Mouse (Mus musculus): ENCODE results near the gene Gfap.

The Gfap gene

DNA sequence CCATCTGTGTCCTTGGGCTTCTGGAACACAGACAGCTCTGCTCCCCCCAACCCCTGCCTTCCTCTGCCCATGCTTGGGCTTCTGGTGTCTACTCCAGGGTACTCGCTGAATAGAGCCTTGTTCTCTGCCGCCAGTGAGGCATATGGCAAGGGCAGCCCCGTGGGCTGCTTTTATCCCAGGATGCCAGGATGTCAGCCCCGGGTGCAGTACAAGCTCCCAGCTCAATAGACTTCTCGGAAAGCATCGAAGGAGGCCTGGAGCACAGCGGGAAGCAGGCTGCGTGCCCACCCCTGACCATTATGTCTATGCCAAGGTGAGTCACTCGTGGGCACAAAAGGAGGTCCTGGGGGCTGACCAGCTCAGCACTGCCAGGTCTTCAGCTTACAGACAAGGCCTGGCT is 2.3 kb downstream of the Gfap start:
- no peak for DNase-seq (ENCODE audit: low read depth in 2 of 2, low spot score in 2 of 2)

- no peak for DNase-seq (ENCODE audit: low read depth in 2 of 2, low spot score in 2 of 2)
These were observed 4.1 kb downstream of the Gfap start for GRCm38 (mm10) chr11:102896641-102897040.

DNA sequence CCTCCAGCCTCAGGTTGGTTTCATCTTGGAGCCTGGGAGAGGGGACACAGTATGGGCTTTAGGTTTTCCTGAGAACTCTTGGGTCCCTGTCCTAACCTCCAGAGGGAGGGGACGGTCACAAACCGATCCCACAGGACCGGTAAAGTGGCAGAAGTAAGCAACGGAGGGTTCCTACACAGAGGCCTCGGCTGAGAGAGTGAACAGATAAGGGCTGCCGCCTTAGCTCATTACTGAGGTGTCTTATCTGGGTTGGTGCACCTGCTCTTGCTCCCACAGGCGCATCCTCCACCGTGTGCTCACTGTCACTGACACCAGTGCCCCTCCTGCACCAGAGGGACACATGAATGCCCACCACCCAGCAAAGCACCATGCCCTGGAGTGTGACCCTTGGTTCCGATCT is 4.9 kb downstream of the Gfap start:
- no peak for DNase-seq (ENCODE audit: low read depth in 2 of 2, low spot score in 2 of 2)

DNA sequence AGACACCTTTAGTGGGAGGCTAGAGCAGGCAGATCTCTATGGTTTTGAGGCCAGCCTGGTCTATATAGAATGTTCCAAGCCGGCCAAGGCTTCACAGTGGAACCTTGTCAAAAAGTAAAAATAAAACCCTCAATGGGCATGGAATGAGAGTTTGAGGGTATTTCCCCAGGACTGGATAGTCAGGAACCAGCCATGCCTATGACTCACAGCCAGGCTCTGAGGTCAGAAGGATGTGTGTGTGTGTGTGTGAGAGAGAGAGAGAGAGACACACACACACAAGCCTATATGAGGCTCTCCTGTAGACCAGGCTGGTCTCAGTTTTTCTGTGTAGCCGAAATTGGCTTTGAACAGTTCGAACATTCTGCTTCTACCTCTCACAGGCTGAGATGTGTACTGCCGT is 6.0 kb downstream of the Gfap start:
- DNase-seq (ENCODE audit: low read depth in 2 of 2, low spot score in 2 of 2), result no peak

DNA sequence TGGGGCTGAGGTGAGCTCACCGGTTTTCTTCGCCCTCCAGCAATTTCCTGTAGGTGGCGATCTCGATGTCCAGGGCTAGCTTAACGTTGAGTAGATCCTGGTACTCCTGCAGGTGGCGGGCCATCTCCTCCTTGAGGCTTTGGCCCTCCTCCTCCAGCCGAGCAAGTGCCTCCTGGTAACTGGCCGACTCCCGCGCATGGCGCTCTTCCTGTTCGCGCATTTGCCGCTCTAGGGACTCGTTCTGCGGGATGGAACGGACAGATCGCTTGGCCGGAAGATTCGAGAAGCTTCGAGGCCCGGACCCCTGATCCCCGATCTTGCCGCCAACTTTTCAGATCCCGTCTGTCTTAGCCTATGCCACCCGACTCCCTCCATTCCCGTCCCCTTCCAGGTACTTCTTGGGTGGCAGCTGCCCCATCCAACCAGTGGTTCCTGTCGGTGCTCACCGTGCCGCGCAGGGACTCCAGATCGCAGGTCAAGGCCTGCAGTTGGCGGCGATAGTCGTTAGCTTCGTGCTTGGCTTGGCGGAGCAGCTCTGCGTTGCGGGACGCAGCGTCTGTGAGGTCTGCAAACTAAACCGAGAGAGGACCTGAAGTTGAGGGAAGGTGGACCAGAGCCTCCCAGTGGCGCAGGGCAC is 7.6 kb downstream of the Gfap start:
- peak; percentile 28 to 39 for DNase-seq (ENCODE audit: low read depth in 2 of 2, low spot score in 2 of 2)

GRCm38 (mm10) chr11:102890096-102890495 is 10.6 kb downstream of the Gfap start:
- no peak for DNase-seq (ENCODE audit: low read depth in 2 of 2, low spot score in 2 of 2)

DNA sequence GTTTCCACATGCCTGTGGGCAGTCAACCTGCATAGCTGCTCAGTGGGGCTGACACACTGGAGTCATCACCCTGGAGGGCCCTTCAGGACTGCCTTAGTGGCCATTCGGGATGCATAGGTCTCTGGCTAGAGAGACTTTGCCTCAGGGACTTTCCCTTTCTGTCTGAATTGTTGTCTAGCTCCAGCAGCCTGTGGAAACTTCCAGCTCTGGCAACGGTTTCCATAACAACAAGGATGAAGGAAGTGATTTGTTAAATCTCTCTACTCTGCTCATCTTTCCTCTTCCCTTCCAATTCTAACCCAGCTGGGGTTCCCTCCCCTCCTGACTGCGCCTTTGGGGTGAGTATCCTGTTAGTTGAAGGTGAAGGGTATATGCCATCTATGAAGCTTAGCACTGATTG is 12.6 kb downstream of the Gfap start:
- DNase-seq (ENCODE audit: low read depth in 2 of 2, low spot score in 2 of 2), result no peak

DNA sequence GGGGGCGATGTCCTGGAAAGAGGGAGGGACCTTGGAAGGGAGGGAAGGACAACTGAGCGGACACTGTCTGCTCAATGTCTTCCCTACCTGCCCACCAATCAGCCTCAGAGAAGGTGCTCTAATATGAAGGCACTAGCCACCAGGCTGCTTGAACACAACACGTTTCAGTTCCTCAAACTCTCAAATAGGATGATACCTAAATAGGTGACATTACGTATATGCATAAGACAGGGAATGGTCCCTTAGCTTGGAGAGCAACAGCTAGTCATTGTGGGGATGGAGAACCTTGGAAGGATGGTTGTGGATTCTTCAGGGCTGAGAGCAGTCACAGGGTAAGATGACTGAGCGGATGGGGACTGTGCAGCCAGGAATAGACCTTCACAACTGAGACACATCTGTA is 13.3 kb downstream of the Gfap start:
- DNase-seq (ENCODE audit: low read depth in 2 of 2, low spot score in 2 of 2), result no peak

GRCm38 (mm10) chr11:102884616-102885219 is 16.0 kb downstream of the Gfap start, which contains the start of gene Fam187a:
Gene Fam187a (plus strand): TSS chr11:102885169.
- DNase-seq (ENCODE audit: low read depth in 2 of 2, low spot score in 2 of 2), result no peak

- DNase-seq (ENCODE audit: low read depth in 2 of 2, low spot score in 2 of 2), result no peak
These were observed 19.2 kb downstream of the Gfap start for GRCm38 (mm10) chr11:102881314-102882198.

- peak; percentile 92 to 95 for DNase-seq (ENCODE audit: low read depth in 2 of 2, low spot score in 2 of 2)
These were observed 20.0 kb downstream of the Gfap start, which contains the start of the genes Eftud2 and Ccdc103 for GRCm38 (mm10) chr11:102880585-102881313. Gene Eftud2 (minus strand): TSS chr11:102880985. Gene Ccdc103 (plus strand): TSS chr11:102881204.

DNA sequence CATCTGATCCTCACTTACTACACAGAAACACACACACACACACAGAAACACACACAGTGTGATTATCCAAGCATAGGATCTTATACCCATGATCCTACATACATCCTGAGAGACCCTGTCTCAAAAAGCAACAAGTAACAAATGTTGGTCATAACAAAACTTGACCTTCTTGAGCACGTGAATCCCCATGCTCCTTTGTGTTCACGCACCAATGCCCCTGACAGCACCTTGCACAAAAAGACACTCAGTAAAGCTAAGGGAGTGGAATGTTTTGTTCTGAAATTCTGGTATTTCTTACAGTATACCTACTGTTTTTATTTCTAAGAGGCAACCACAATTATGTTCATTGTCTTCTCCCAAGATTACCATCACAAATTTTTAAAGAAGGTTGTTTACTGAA is 21.2 kb downstream of the Gfap start:
- no peak for DNase-seq (ENCODE audit: low read depth in 2 of 2, low spot score in 2 of 2)

GRCm38 (mm10) chr11:102874801-102875334 is 25.8 kb downstream of the Gfap start:
- DNase-seq (ENCODE audit: low read depth in 2 of 2, low spot score in 2 of 2), result no peak

DNA sequence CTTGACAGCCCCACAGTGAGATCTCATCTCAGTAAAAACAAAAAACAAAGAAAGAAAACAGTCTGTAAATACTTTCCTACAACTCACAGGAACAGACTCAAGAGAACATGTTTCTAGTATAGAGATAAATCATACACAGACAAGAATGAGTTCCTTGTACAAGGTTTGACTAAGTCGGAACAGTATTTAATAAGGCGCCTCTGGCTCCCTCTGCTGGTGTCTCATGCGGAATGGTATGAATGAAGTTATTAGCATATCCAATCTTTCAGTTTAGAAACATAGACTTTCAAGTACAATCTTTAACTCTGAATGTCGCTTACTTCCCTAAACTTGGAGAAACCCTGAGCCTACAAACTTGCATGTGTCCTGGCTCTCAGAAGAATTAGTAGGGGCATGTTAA is 36.4 kb downstream of the Gfap start:
- DNase-seq (ENCODE audit: low read depth in 2 of 2, low spot score in 2 of 2), result peak in 1 of 2 experiments; percentile 25

- DNase-seq (ENCODE audit: low read depth in 2 of 2, low spot score in 2 of 2), result no peak
These were observed 40.8 kb downstream of the Gfap start for GRCm38 (mm10) chr11:102859933-102860332.

DNA sequence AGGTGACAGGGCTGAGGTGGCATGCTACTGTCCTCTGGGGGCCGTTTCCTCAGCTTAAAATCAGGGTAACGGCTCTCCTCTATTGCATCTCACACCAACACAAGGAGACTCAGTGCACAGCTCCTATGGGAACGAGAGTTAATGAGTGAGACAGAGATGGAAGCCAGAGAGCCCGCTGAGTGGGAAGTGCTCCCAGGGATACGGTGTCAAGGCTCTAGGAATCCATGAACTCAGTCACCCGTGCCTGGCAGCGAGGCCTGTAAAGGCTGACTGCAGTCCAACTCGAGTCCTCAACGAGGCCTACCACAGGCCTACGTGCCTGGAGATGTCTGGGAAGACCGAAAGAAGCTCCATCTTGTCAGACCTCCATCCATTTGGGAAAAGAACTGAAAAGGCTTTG is 41.8 kb downstream of the Gfap start:
- DNase-seq (ENCODE audit: low read depth in 2 of 2, low spot score in 2 of 2), result no peak

DNA sequence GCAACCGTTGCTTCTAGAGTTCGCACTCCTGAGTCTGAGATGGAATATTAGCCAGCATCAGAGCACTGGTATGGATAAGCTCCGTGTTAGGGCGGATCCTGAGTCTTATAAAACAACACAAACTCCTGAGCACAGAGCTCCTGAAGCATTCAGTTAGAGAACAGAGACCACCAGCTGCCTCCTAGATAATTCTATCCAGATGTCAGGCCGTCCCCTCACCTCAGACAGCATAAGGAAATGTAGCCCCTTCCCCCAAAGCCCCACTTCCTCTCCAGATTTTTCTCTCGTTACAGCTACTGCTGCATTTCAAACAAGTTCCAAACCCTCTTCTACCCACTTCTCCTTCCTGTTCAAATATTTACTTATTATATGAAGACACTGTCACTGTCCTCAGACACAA is 44.8 kb downstream of the Gfap start:
- no peak for DNase-seq (ENCODE audit: low read depth in 2 of 2, low spot score in 2 of 2)

GRCm38 (mm10) chr11:102853760-102854159 is 47.0 kb downstream of the Gfap start:
- DNase-seq (ENCODE audit: low read depth in 2 of 2, low spot score in 2 of 2), result no peak

- DNase-seq (ENCODE audit: low read depth in 2 of 2, low spot score in 2 of 2), result peak in 1 of 2 experiments; percentile 18
These were observed 48.8 kb downstream of the Gfap start for GRCm38 (mm10) chr11:102851883-102852282.

DNA sequence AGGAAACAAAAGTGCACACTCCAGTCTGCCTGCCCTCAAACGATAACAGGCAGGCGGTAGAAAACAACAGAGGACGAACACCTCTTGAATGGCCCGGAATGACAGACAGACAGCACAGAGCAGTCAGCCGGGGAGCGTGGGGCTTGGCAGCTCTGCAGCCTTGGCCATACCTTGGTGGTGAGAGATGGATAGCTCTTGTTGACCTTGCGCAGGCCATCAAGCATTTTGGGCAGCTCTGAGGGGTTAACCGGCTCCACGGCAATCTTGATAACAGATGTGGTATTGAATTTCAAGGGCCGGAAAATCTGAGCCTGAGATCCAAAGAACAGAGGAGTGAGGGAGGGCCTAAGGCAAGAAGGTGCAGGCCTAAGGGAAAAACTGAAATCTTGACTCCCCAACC is 54.8 kb downstream of the Gfap start:
- DNase-seq (ENCODE audit: low read depth in 2 of 2, low spot score in 2 of 2), result no peak

DNA sequence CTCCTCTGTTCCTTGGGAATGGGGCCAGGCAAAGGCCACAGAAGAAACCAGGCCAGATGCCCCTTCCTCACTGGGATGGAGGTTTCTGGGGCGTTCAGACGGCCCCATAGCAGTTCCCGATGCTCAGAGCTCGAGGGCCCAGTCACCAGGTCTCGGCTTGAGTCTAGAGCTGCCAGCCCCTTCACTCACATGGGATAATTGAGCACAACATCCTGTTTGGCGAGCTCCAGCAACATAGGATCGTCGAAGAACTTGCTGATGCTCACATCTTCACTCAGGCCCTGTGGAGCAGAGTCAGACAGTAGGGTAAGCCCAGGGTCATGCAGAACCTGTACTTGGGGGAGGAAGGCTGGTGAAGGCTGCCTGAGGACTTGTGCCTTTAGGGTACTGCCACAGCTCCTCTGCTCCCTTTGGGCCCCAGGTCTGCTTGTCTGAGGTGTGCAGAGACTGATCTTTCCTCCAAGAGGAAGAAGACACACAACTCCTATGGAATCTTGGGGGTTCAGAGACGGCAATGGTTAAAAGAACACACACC is 62.0 kb downstream of the Gfap start:
- DNase-seq (ENCODE audit: low read depth in 2 of 2, low spot score in 2 of 2), result no peak

Measured in CD8-positive naive resting alpha-beta T cell, adult 2 months (primary cell).